Mouse (Mus musculus): ENCODE data around the gene Ndufs2. TPM values are rescaled to one million over a fixed set of nuclear protein-coding genes. Genes with fewer than 3 reads are reported as not detected.

Ndufs2 gene
- polyA plus RNA-seq, 1 experiment from 2014 or later, result 272 TPM

DNA sequence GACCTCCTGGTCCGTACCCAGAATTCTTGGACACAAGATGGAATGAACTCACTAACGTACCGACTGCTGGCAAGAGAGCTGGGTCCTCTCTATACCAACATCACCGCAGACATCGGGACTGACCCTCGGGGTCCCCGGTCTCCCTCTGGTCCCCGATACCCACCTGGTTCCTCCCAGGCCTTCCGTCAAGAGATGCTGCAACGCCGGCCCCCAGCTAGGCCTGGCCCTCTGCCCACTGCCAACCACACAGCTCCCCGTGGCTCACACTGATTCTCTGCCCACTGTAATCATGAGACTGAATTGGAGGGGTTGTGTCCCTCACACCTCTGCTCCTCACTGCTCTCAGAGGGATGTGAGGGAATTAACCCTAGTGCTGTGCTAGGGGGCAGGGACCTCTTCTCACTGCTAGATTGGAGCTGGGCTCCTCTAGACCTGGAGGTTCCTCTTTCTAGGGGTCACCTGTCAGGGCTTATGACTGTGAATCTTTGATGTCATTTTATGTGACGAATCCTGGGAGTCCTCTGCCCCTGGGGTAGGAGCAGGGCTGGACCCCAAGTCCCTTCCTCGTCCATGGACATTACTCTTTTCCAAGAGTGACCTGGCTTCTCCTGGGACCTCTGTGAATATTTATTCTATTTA is 25.0 kb upstream of the Ndufs2 start:
- no peaks in the 10 kb centered on the region for H3K27me3 ChIP-seq (ENCODE audit: control insufficient read depth, insufficient read depth, low read length)
- H3K36me3 ChIP-seq (replicated peaks; ENCODE audit: control insufficient read depth, insufficient read depth, low read depth, low read length), result peaks cover 10% of the 10 kb centered on the region
- ATAC-seq (replicated peaks; ENCODE audit: insufficient number of reproducible peaks, low FRiP score, low TSS enrichment, low read depth) (no peak), DNase-seq (ENCODE audit: low spot score) (no peak)
- no peak overlapping the region for H3K4me2 ChIP-seq (ENCODE audit: low read depth, low read length)
- no peak overlapping the region for H3K27ac ChIP-seq (replicated peaks; ENCODE audit: low read depth, low read length)
- WGBS, result 93% methylated on average over 14 of the region's 14 CpGs
- no peaks in the 10 kb centered on the region for H3K9me3 ChIP-seq (replicated peaks; ENCODE audit: control insufficient read depth, low read length)
- H3K4me3 ChIP-seq (ENCODE audit: low read depth, low read length), result no peak overlapping the region
- peaks cover 7% of the 10 kb centered on the region for H3K4me1 ChIP-seq (ENCODE audit: control insufficient read depth, insufficient read depth, low read length)
- H3K9ac ChIP-seq (replicated peaks; ENCODE audit: low read length), result no peak overlapping the region

DNA sequence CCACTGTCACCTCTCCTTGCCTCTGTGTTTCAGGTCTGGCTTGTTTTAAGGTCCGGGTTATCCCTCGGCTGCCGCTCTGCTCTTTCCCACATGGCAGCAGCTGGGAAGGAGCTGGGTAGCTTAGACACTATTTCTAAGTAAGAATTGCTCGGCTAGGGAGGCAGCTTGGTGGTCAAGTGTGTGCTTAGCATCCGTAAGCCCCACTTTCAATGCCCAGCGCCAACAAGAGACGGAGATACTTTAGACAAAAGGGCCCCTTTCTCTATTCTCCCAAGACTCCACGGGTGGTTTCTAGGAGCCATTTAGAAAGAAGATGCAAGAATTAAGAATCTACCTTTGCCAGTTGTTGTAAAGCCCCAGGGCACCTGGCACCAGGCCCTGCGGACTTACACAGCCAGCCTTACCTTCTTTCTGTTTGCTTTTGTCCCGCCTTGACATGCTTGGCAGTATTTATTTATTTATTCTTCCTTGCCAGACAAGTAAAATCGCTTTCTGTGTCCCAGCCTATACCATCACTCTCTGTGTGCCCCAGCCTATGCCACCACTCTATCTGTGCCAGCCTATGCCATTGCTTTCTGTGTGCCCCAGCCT is 24.1 kb upstream of the Ndufs2 start:
- H3K27me3 ChIP-seq (ENCODE audit: control insufficient read depth, insufficient read depth, low read length), result no peaks in the 10 kb centered on the region
- H3K4me1 ChIP-seq (ENCODE audit: control insufficient read depth, insufficient read depth, low read length), result peaks cover 9% of the 10 kb centered on the region
- ATAC-seq (replicated peaks; ENCODE audit: insufficient number of reproducible peaks, low FRiP score, low TSS enrichment, low read depth), result no peak
- H3K36me3 ChIP-seq (replicated peaks; ENCODE audit: control insufficient read depth, insufficient read depth, low read depth, low read length), result peaks cover 10% of the 10 kb centered on the region
- H3K9ac ChIP-seq (replicated peaks; ENCODE audit: low read length), result no peak overlapping the region
- H3K27ac ChIP-seq (replicated peaks; ENCODE audit: low read depth, low read length), result no peak overlapping the region
- no peak for DNase-seq (ENCODE audit: low spot score)
- no peak overlapping the region for H3K4me3 ChIP-seq (ENCODE audit: low read depth, low read length)
- 86% methylated on average over 11 of the region's 11 CpGs for WGBS
- H3K9me3 ChIP-seq (replicated peaks; ENCODE audit: control insufficient read depth, low read length), result no peaks in the 10 kb centered on the region
- no peak overlapping the region for H3K4me2 ChIP-seq (ENCODE audit: low read depth, low read length)

DNA sequence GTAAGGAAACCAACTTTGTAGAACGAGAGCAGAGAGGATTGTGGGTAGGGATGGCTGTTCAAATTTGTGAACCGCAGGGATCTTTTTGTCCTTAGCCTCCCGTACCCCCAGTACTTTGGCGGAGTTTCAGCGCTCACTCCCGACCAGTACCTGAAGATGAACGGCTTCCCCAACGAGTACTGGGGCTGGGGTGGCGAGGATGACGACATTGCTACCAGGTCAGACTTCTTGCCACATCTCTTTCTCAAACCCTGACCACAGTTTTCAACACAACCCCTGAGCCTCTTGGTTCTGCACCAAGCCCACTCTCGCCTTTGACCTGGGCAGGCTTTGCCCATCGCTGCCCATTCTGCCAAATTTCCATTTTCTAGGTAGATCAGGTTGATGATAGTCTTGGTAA is 23.0 kb upstream of the Ndufs2 start:
- WGBS, result 96% methylated on average over 12 of the region's 12 CpGs
- Histone ChIP-seq H3K4me1 (ENCODE audit: control insufficient read depth, insufficient read depth, low read length) (peaks cover 3% of the 10 kb centered on the region), H3K9me3 (replicated peaks; ENCODE audit: control insufficient read depth, low read length) (no peaks in the 10 kb centered on the region), H3K4me2 (ENCODE audit: low read depth, low read length) (no peak overlapping the region), H3K36me3 (replicated peaks; ENCODE audit: control insufficient read depth, insufficient read depth, low read depth, low read length) (peaks cover 10% of the 10 kb centered on the region), H3K4me3 (ENCODE audit: low read depth, low read length) (no peak overlapping the region), H3K9ac (replicated peaks; ENCODE audit: low read length) (no peak overlapping the region), H3K27ac (replicated peaks; ENCODE audit: low read depth, low read length) (no peak overlapping the region), H3K27me3 (ENCODE audit: control insufficient read depth, insufficient read depth, low read length) (no peaks in the 10 kb centered on the region)
- DNase-seq (ENCODE audit: low spot score) (no peak), ATAC-seq (replicated peaks; ENCODE audit: insufficient number of reproducible peaks, low FRiP score, low TSS enrichment, low read depth) (no peak)

DNA sequence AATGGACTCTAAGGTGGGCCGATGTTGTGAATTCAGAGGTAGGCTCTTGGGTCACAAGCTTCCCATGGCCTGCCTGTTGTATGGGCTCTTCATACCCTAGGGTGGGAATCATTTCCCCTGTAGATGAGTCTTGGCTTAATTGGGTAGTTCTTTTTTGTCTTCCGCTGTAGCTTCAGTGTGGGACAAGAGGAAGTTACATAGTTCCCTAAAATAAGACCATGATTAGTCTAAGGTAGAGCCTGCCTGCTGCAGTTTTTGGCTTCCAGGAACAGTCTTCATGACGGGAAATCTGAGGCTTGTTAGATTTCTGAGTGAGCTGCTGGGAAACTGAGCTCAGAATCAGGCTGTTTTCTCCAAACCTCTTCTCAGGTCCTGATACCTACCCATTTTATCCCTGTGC is 20.9 kb upstream of the Ndufs2 start:
- H3K36me3 ChIP-seq (replicated peaks; ENCODE audit: control insufficient read depth, insufficient read depth, low read depth, low read length), result peaks cover 10% of the 10 kb centered on the region
- H3K9ac ChIP-seq (replicated peaks; ENCODE audit: low read length), result no peak overlapping the region
- no peak overlapping the region for H3K27ac ChIP-seq (replicated peaks; ENCODE audit: low read depth, low read length)
- H3K4me3 ChIP-seq (ENCODE audit: low read depth, low read length), result no peak overlapping the region
- WGBS, result 94% methylated on average over 3 of the region's 3 CpGs
- no peak overlapping the region; the same call in 1 of the 2 replicates for H3K4me2 ChIP-seq (ENCODE audit: low read depth, low read length)
- DNase-seq (ENCODE audit: low spot score) (no peak), ATAC-seq (replicated peaks; ENCODE audit: insufficient number of reproducible peaks, low FRiP score, low TSS enrichment, low read depth) (no peak)
- H3K9me3 ChIP-seq (replicated peaks; ENCODE audit: control insufficient read depth, low read length), result no peaks in the 10 kb centered on the region
- H3K27me3 ChIP-seq (ENCODE audit: control insufficient read depth, insufficient read depth, low read length), result no peaks in the 10 kb centered on the region
- H3K4me1 ChIP-seq (ENCODE audit: control insufficient read depth, insufficient read depth, low read length), result peaks cover 3% of the 10 kb centered on the region

DNA sequence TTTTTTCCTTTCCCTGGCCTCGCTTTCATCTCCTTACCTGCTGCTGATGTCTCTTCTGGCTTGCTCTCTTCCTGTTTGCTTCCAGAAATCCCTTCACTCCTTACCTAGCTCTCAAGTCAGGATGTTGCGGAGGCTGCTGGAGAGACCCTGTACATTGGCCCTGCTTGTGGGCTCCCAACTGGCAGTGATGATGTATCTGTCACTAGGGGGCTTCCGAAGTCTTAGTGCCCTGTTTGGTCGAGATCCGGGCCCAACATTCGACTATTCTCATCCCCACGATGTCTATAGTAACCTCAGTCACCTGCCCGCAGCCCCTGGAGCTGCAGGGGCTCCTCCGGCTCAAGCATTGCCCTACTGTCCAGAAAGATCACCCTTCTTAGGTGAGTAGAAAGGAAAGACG is 20.4 kb upstream of the Ndufs2 start:
- ATAC-seq (replicated peaks; ENCODE audit: insufficient number of reproducible peaks, low FRiP score, low TSS enrichment, low read depth), result no peak
- H3K4me1 ChIP-seq (ENCODE audit: control insufficient read depth, insufficient read depth, low read length), result peaks cover 3% of the 10 kb centered on the region
- H3K36me3 ChIP-seq (replicated peaks; ENCODE audit: control insufficient read depth, insufficient read depth, low read depth, low read length), result peaks cover 10% of the 10 kb centered on the region
- no peak for DNase-seq (ENCODE audit: low spot score)
- H3K9ac ChIP-seq (replicated peaks; ENCODE audit: low read length), result no peak overlapping the region
- 63% methylated on average over 10 of the region's 10 CpGs for WGBS
- H3K9me3 ChIP-seq (replicated peaks; ENCODE audit: control insufficient read depth, low read length), result no peaks in the 10 kb centered on the region
- no peak overlapping the region; the same call in 1 of the 2 replicates for H3K4me2 ChIP-seq (ENCODE audit: low read depth, low read length)
- H3K27ac ChIP-seq (replicated peaks; ENCODE audit: low read depth, low read length), result no peak overlapping the region
- no peaks in the 10 kb centered on the region for H3K27me3 ChIP-seq (ENCODE audit: control insufficient read depth, insufficient read depth, low read length)
- H3K4me3 ChIP-seq (ENCODE audit: low read depth, low read length), result no peak overlapping the region

DNA sequence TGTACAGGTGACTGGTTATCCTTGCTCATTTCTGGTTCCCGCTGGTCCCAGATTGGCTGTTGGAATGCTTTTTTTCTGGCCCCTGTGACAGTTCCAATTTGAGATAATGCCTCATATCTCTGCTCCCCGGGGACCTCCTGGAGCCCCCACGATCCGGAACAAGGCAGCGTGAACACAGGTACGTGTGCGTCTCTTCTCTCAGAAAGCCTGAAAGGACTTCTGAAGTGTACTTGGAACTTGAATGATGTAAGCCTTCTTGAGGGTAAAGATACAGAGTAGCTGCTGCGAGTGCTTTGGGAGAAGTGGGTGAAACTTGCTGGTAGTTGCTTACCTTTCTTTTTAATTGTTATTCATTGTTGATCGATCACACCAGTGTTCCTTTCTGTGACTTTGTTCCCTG is 20.0 kb upstream of the Ndufs2 start:
- WGBS, result 42% methylated on average over 9 of the region's 9 CpGs
- peak overlapping the region; percentile 93 for H3K4me2 ChIP-seq (ENCODE audit: low read depth, low read length)
- no peak overlapping the region; the same call in 1 of the 2 replicates for H3K27ac ChIP-seq (replicated peaks; ENCODE audit: low read depth, low read length)
- H3K36me3 ChIP-seq (replicated peaks; ENCODE audit: control insufficient read depth, insufficient read depth, low read depth, low read length), result peaks cover 10% of the 10 kb centered on the region
- ATAC-seq (replicated peaks; ENCODE audit: insufficient number of reproducible peaks, low FRiP score, low TSS enrichment, low read depth) (no peak), DNase-seq (ENCODE audit: low spot score) (no peak)
- H3K27me3 ChIP-seq (ENCODE audit: control insufficient read depth, insufficient read depth, low read length), result no peaks in the 10 kb centered on the region
- H3K4me3 ChIP-seq (ENCODE audit: low read depth, low read length), result peak overlapping the region; percentile 80
- no peaks in the 10 kb centered on the region for H3K9me3 ChIP-seq (replicated peaks; ENCODE audit: control insufficient read depth, low read length)
- H3K9ac ChIP-seq (replicated peaks; ENCODE audit: low read length), result peak overlapping the region; percentile 72
- H3K4me1 ChIP-seq (ENCODE audit: control insufficient read depth, insufficient read depth, low read length), result peaks cover 3% of the 10 kb centered on the region

DNA sequence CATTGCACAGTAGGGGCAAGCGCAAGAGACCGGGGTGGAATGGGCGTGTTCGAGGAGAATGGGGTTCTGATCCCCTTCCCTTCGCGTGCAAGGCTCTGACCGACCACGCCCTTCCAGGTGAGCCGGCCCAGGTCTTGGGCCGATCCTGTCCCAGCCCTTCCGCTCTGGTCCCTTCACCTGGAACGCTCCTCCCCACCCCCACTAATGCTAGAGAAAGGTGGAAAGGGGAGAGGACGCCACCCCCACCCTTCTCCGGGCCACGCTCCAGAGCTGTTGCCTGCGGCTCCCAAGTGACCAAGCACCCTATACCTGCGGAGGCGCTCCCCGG is 19.3 kb upstream of the Ndufs2 start:
- H3K4me1 ChIP-seq (ENCODE audit: control insufficient read depth, insufficient read depth, low read length), result peaks cover 3% of the 10 kb centered on the region
- no peaks in the 10 kb centered on the region for H3K27me3 ChIP-seq (ENCODE audit: control insufficient read depth, insufficient read depth, low read length)
- H3K9me3 ChIP-seq (replicated peaks; ENCODE audit: control insufficient read depth, low read length), result no peaks in the 10 kb centered on the region
- WGBS, result 2% methylated on average over 19 of the region's 19 CpGs
- H3K36me3 ChIP-seq (replicated peaks; ENCODE audit: control insufficient read depth, insufficient read depth, low read depth, low read length), result peaks cover 9% of the 10 kb centered on the region
- peak overlapping the region; percentile 72 for H3K9ac ChIP-seq (replicated peaks; ENCODE audit: low read length)
- peak overlapping the region; percentile 80 for H3K4me3 ChIP-seq (ENCODE audit: low read depth, low read length)
- no peak overlapping the region for H3K27ac ChIP-seq (replicated peaks; ENCODE audit: low read depth, low read length)
- ATAC-seq (replicated peaks; ENCODE audit: insufficient number of reproducible peaks, low FRiP score, low TSS enrichment, low read depth) (peak; percentile 82), DNase-seq (ENCODE audit: low spot score) (peak; percentile 39)
- H3K4me2 ChIP-seq (ENCODE audit: low read depth, low read length), result peak overlapping the region; percentile 93

DNA sequence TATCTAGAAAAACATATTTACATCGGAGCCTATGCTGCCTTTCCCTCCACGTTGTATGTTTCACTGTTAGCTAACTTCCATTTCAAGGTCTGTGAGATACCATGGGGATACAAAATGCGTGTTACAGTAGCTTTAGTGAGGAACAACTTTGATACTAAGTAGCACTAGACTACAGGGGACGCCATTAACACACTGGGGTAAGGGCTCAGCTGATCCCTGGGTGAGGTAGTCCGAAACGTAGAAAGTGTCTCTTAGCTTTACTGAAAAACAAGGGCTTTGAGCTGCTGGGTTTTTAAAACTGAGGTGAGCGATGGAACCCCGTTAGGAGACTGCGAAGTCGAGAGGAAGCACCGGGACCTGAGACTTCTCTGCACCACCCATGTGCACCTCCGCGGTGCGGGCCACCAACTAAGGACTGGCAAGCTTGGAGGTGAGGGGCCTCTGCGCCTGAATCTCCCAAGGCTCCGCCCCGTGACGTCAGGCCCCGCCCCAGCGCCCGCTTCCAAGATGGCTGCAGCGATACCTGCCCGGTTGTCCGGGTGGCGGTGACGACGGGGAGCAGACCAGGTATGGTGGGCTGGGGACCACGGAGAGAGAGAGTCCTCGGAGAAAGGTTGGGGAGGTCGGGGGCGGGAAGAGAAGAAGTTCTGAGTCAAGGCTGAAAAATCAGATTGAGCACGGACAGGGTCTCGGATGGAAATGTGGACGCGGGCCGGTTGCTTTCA is 18.8 kb upstream of the Ndufs2 start, which contains the start of gene B4galt3:
B4galt3 (plus strand) TSS at position 481 of the 725 bp plus-strand sequence.
- peak within 1 kb of the TSS; percentile 93 for H3K4me2 ChIP-seq (ENCODE audit: low read depth, low read length)
- peaks cover 3% of the 10 kb centered on the region for H3K4me1 ChIP-seq (ENCODE audit: control insufficient read depth, insufficient read depth, low read length)
- WGBS, result 3% methylated on average over 36 of the region's 36 CpGs
- peaks cover 4% of the 10 kb centered on the region for H3K36me3 ChIP-seq (replicated peaks; ENCODE audit: control insufficient read depth, insufficient read depth, low read depth, low read length)
- peak within 1 kb of the TSS; percentile 72 for H3K9ac ChIP-seq (replicated peaks; ENCODE audit: low read length)
- no peaks in the 10 kb centered on the region for H3K27me3 ChIP-seq (ENCODE audit: control insufficient read depth, insufficient read depth, low read length)
- no peaks in the 10 kb centered on the region for H3K9me3 ChIP-seq (replicated peaks; ENCODE audit: control insufficient read depth, low read length)
- DNase-seq (ENCODE audit: low spot score) (peak; percentile 94), ATAC-seq (replicated peaks; ENCODE audit: insufficient number of reproducible peaks, low FRiP score, low TSS enrichment, low read depth) (peak; percentile 90)
- H3K4me3 ChIP-seq (ENCODE audit: low read depth, low read length), result peak within 1 kb of the TSS; percentile 80
- H3K27ac ChIP-seq (replicated peaks; ENCODE audit: low read depth, low read length), result no peak within 1 kb of the TSS; the same call in 1 of the 2 replicates

Measured in embryonic facial prominence, embryonic 11.5 days (tissue).